Mouse (Mus musculus) lung, adult 2 months (tissue): ENCODE measurements around the gene Atr.

Experiments
- CTCF ChIP-seq: fragments of 200-500 bp; IDR thresholded peaks from 2 replicates; pipeline ENCODE4 v1.5.1; 2011; ENCODE audit warnings: mild to moderate bottlenecking, low read length, control low read depth; ENCODE audit not compliant: insufficient read depth
- POLR2A ChIP-seq: fragments of 200-500 bp; IDR thresholded peaks from 2 replicates; pipeline ENCODE4 v1.6.1; 2011; ENCODE audit warnings: low read depth, mild to moderate bottlenecking, control low read depth, low read length, borderline replicate concordance; ENCODE audit errors: extremely low read depth

DNA sequence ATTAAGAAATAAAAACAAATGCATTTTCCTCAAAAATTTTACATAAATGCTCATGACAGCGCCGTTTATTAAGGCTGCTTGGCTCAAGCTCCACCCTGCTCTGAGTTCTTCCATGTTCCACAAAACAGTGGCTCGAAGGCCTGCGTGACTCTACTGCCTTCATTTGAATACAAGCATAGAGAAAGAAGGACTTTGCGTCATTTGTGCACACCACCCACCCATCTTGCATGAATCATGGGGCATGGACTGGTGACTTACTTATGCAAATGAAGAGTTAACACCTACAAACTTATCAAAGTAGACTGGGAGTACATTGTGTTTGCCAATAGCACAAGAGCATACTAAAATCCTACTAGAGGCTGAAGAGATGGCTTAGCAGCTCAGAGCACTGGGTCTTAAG lies 29.8 kb upstream of the Atr start:
- TF ChIP-seq CTCF (no peak), POLR2A (no peak)
